Mouse (Mus musculus) embryonic facial prominence, embryonic 11.5 days (tissue): ENCODE results near the gene Sox10. TPM values are rescaled to one million over a fixed set of nuclear protein-coding genes. Genes with fewer than 3 reads are reported as not detected.

Experiments used
- ATAC-seq: fragments of 200-750 bp; cut with Nextera tagmentation; replicated peaks from 2 replicates; pipeline ENCODE4 v1.8.0; 2017; ENCODE audit warnings: low read depth; ENCODE audit not compliant: insufficient number of reproducible peaks, low FRiP score, low TSS enrichment
- DNase-seq: peaks from one replicate; pipeline ENCODE4 v3.0.0-alpha.2; 2015; ENCODE audit warnings: low spot score
- H3K27ac ChIP-seq: fragments of 300-500 bp; sonication (generic); replicated peaks from 2 replicates; pipeline ENCODE4 v1.5.1; 2014; ENCODE audit warnings: mild to moderate bottlenecking, low read depth, low read length, control low read depth
- H3K27me3 ChIP-seq: fragments of 300-500 bp; sonication (generic); 2 replicates; pipeline ENCODE4 v1.6.1; 2014; ENCODE audit warnings: mild to moderate bottlenecking, low read length, moderate library complexity, mixed read lengths; ENCODE audit not compliant: control insufficient read depth, insufficient read depth
- H3K36me3 ChIP-seq: fragments of 300-500 bp; sonication (generic); replicated peaks from 2 replicates; pipeline ENCODE4 v1.6.1; 2014; ENCODE audit warnings: low read depth, mild to moderate bottlenecking, low read length, moderate library complexity, mixed read lengths; ENCODE audit not compliant: control insufficient read depth, insufficient read depth
- H3K4me1 ChIP-seq: fragments of 300-500 bp; sonication (generic); 2 replicates; pipeline ENCODE4 v1.6.1; 2014; ENCODE audit warnings: low read length, mixed read lengths; ENCODE audit not compliant: control insufficient read depth, insufficient read depth
- H3K4me2 ChIP-seq: fragments of 300-500 bp; sonication (generic); 2 replicates; pipeline ENCODE4 v1.6.1; 2014; ENCODE audit warnings: low read depth, mild to moderate bottlenecking, control low read depth, low read length, moderate library complexity
- H3K4me3 ChIP-seq: fragments of 300-500 bp; sonication (generic); 2 replicates; pipeline ENCODE4 v1.5.1; 2014; ENCODE audit warnings: low read depth, low read length, control low read depth
- H3K9ac ChIP-seq: fragments of 300-500 bp; sonication (generic); replicated peaks from 2 replicates; pipeline ENCODE4 v1.6.1; 2014; ENCODE audit warnings: mild to moderate bottlenecking, control low read depth, low read length
- H3K9me3 ChIP-seq: fragments of 300-500 bp; sonication (generic); replicated peaks from 2 replicates; pipeline ENCODE4 v1.6.1; 2016; ENCODE audit warnings: mild to moderate bottlenecking, low read length, inconsistent platforms, mixed read lengths; ENCODE audit not compliant: control insufficient read depth
- WGBS: fragments of 180-500 bp; shearing (Covaris S2); extraction: QIAGEN DNeasy Blood & Tissue Kit; methylation state at CpG from one replicate; pipeline ENCODE4 v1.1.7; 2014; 5-methylcytosine and 5-hydroxymethylcytosine counted together
- polyA plus RNA-seq: library from polyadenylated mRNA; unstranded; fragments of >200 nt; fragmentation: Nextera tagmentation; extraction: Ambion mirVana; gene quantifications from 2 replicates; pipeline ENCODE4 v1.2.1, GENCODE M21; 2014

Gene Sox10
- polyA plus RNA-seq, 1 experiment from 2014 or later: 11.6 TPM

- Histone ChIP-seq H3K27me3 (no peaks in the 10 kb centered on the region), H3K36me3 (no peaks in the 10 kb centered on the region; the same call in none of the 2 replicates), H3K27ac (no peak overlapping the region), H3K9me3 (no peaks in the 10 kb centered on the region), H3K4me3 (no peak overlapping the region), H3K9ac (no peak overlapping the region), H3K4me2 (no peak overlapping the region), H3K4me1 (no peaks in the 10 kb centered on the region)
- no peak for ATAC-seq
- WGBS: 82% methylated on average over 4 of the region's 4 CpGs
- no peak for DNase-seq
Observed at GRCm38 (mm10) chr15:79122119-79122518, 42.9 kb downstream of the Sox10 start.

GRCm38 (mm10) chr15:79119491-79119890, 45.5 kb downstream of the Sox10 start:
- H3K9me3 ChIP-seq: no peaks in the 10 kb centered on the region
- no peak overlapping the region for H3K9ac ChIP-seq
- no peaks in the 10 kb centered on the region; the same call in none of the 2 replicates for H3K36me3 ChIP-seq
- no peak overlapping the region for H3K4me3 ChIP-seq
- WGBS: 77% methylated on average over 9 of the region's 9 CpGs
- ATAC-seq (no peak), DNase-seq (no peak)
- H3K4me1 ChIP-seq: no peaks in the 10 kb centered on the region
- no peak overlapping the region for H3K27ac ChIP-seq
- no peak overlapping the region for H3K4me2 ChIP-seq
- no peaks in the 10 kb centered on the region for H3K27me3 ChIP-seq

- Histone ChIP-seq H3K9ac (no peak overlapping the region), H3K4me3 (no peak overlapping the region), H3K4me2 (no peak overlapping the region), H3K36me3 (no peaks in the 10 kb centered on the region; the same call in none of the 2 replicates), H3K4me1 (no peaks in the 10 kb centered on the region), H3K27me3 (no peaks in the 10 kb centered on the region), H3K27ac (no peak overlapping the region), H3K9me3 (no peaks in the 10 kb centered on the region)
- ATAC-seq (no peak), DNase-seq (no peak)
- WGBS: 51% methylated on average over 5 of the region's 5 CpGs
Observed at GRCm38 (mm10) chr15:79115276-79115675, 49.8 kb downstream of the Sox10 start.

- Histone ChIP-seq H3K9ac (no peak overlapping the region), H3K27me3 (no peaks in the 10 kb centered on the region), H3K4me1 (peaks cover 3% of the 10 kb centered on the region; the same call in 1 of the 2 replicates), H3K9me3 (no peaks in the 10 kb centered on the region), H3K4me2 (no peak overlapping the region), H3K27ac (no peak overlapping the region), H3K4me3 (no peak overlapping the region), H3K36me3 (no peaks in the 10 kb centered on the region; the same call in 1 of the 2 replicates)
- WGBS: 84% methylated on average over 4 of the region's 4 CpGs
- no peak for ATAC-seq
- no peak for DNase-seq
Observed at GRCm38 (mm10) chr15:79111774-79112173, 53.3 kb downstream of the Sox10 start.

- no peak for ATAC-seq
- 76% methylated on average over 2 of the region's 2 CpGs for WGBS
- Histone ChIP-seq H3K9ac (no peak overlapping the region), H3K4me3 (no peak overlapping the region), H3K27ac (no peak overlapping the region), H3K27me3 (no peaks in the 10 kb centered on the region), H3K9me3 (no peaks in the 10 kb centered on the region), H3K4me1 (peaks cover 3% of the 10 kb centered on the region; the same call in 1 of the 2 replicates), H3K4me2 (peak overlapping the region; percentile 98; the same call in 1 of the 2 replicates), H3K36me3 (no peaks in the 10 kb centered on the region)
- DNase-seq: no peak
Observed at GRCm38 (mm10) chr15:79110528-79110927, 54.5 kb downstream of the Sox10 start.

- no peaks in the 10 kb centered on the region for H3K27me3 ChIP-seq
- H3K9me3 ChIP-seq: no peaks in the 10 kb centered on the region
- 18% methylated on average over 9 of the region's 9 CpGs for WGBS
- no peak overlapping the region for H3K27ac ChIP-seq
- H3K4me1 ChIP-seq: peaks cover 3% of the 10 kb centered on the region; the same call in 1 of the 2 replicates
- DNase-seq (no peak), ATAC-seq (no peak)
- no peaks in the 10 kb centered on the region for H3K36me3 ChIP-seq
- peak overlapping the region; percentile 23; the same call in 1 of the 2 replicates for H3K9ac ChIP-seq
- H3K4me2 ChIP-seq: peak overlapping the region; percentile 98
- peak overlapping the region; percentile 92 for H3K4me3 ChIP-seq
Observed at GRCm38 (mm10) chr15:79110031-79110430, 55.0 kb downstream of the Sox10 start.

GRCm38 (mm10) chr15:79109321-79109934, 55.6 kb downstream of the Sox10 start:
- H3K9me3 ChIP-seq: no peaks in the 10 kb centered on the region
- DNase-seq: peak; percentile 17
- under 1% methylated on average over 46 of the region's 46 CpGs for WGBS
- peak overlapping the region; percentile 86 for H3K9ac ChIP-seq
- peak overlapping the region; percentile 98 for H3K4me2 ChIP-seq
- ATAC-seq: peak; percentile 54
- H3K4me3 ChIP-seq: peak overlapping the region; percentile 92
- H3K4me1 ChIP-seq: peaks cover 3% of the 10 kb centered on the region; the same call in 1 of the 2 replicates
- peak overlapping the region; percentile 59 for H3K27ac ChIP-seq
- no peaks in the 10 kb centered on the region for H3K27me3 ChIP-seq
- H3K36me3 ChIP-seq: no peaks in the 10 kb centered on the region
